14 mouse cellular contexts compared by ENCODE assay signal in genomic region chr3:79904238-79904757, GRCm38 (mm10). TPM values are rescaled to one million over a fixed set of nuclear protein-coding genes. Genes with fewer than 3 reads are reported as not detected.
DNase-seq lines count a peak whose midpoint lies in the region; ATAC-seq and TF ChIP-seq lines count a peak whose summit lies in the region.
"Had no signal": no experiment of that assay in that cellular context is flagged by ENCODE, and none has a peak within 500 bp of the region (broad histone marks: within the 10 kb centered on the region; RNA-seq: fewer than 3 reads in every experiment).

No protein-coding gene starts in this region.

- no peaks in the 10 kb centered on the region for H3K4me1 ChIP-seq in forebrain, embryonic 15.5 days
- peaks cover 6% of the 10 kb centered on the region for H3K4me1 ChIP-seq in forebrain, embryonic 10.5 days
- no peaks in the 10 kb centered on the region for H3K4me1 ChIP-seq in hindbrain, embryonic 11.5 days (replicated peaks; ENCODE audit: control insufficient read depth, insufficient read depth, low read length)
- H3K4me1 ChIP-seq in hindbrain, embryonic 10.5 days (replicated peaks) = peaks cover 6% of the 10 kb centered on the region; the same call in 1 of the 2 replicates
- no peaks in the 10 kb centered on the region for H3K4me1 ChIP-seq in testis, adult 2 months (ENCODE audit: control insufficient read depth, insufficient read depth, low read length)
- H3K4me1 ChIP-seq: embryonic facial prominence, embryonic 12.5 days had no signal

- no peak overlapping the region for H3K9ac ChIP-seq in forebrain, embryonic 15.5 days (replicated peaks)
- no peak overlapping the region for H3K9ac ChIP-seq in hindbrain, embryonic 11.5 days (ENCODE audit: low read depth, low read length)
- H3K9ac ChIP-seq: embryonic facial prominence, embryonic 12.5 days; liver, embryonic 15.5 days had no signal

- H3K4me3 ChIP-seq in forebrain, embryonic 15.5 days = no peak overlapping the region
- no peak overlapping the region for H3K4me3 ChIP-seq in forebrain, embryonic 10.5 days
- no peak overlapping the region for H3K4me3 ChIP-seq in hindbrain, embryonic 11.5 days (ENCODE audit: low read depth, low read length)
- H3K4me3 ChIP-seq in hindbrain, embryonic 10.5 days = no peak overlapping the region
- H3K4me3 ChIP-seq in testis, adult 2 months (ENCODE audit: control insufficient read depth, low read depth, low read length) = no peak overlapping the region
- H3K4me3 ChIP-seq in layer of hippocampus, adult 2 months = no peak overlapping the region
- H3K4me3 ChIP-seq: embryonic facial prominence, embryonic 12.5 days; liver, embryonic 15.5 days had no signal

- no peaks in the 10 kb centered on the region for H3K27me3 ChIP-seq in forebrain, embryonic 15.5 days
- H3K27me3 ChIP-seq in forebrain, embryonic 10.5 days (ENCODE audit: poor library complexity, severe bottlenecking) = no peaks in the 10 kb centered on the region
- no peaks in the 10 kb centered on the region for H3K27me3 ChIP-seq in hindbrain, embryonic 11.5 days (ENCODE audit: control insufficient read depth, insufficient read depth, low read length)
- H3K27me3 ChIP-seq in hindbrain, embryonic 10.5 days (ENCODE audit: insufficient read depth, poor library complexity, severe bottlenecking) = no peaks in the 10 kb centered on the region
- no peaks in the 10 kb centered on the region for H3K27me3 ChIP-seq in testis, adult 2 months (ENCODE audit: control insufficient read depth, insufficient read depth, low read length)
- H3K27me3 ChIP-seq: embryonic facial prominence, embryonic 12.5 days; liver, embryonic 15.5 days had no signal

- no peaks in the 10 kb centered on the region for H3K36me3 ChIP-seq in forebrain, embryonic 15.5 days
- no peaks in the 10 kb centered on the region for H3K36me3 ChIP-seq in forebrain, embryonic 10.5 days (replicated peaks)
- no peaks in the 10 kb centered on the region for H3K36me3 ChIP-seq in hindbrain, embryonic 11.5 days (ENCODE audit: control insufficient read depth, insufficient read depth, low read length)
- no peaks in the 10 kb centered on the region for H3K36me3 ChIP-seq in hindbrain, embryonic 10.5 days
- H3K36me3 ChIP-seq in testis, adult 2 months (ENCODE audit: control insufficient read depth, insufficient read depth, low read length) = no peaks in the 10 kb centered on the region
- H3K36me3 ChIP-seq: embryonic facial prominence, embryonic 12.5 days; liver, embryonic 15.5 days had no signal

- no peak for TF ChIP-seq POLR2A in testis, adult 2 months (IDR thresholded peaks at IDR 0.05; ENCODE audit: control insufficient read depth, low read depth, low read length)

- WGBS in forebrain, embryonic 15.5 days = 69% methylated on average over 10 of the region's 10 CpGs
- WGBS in forebrain, embryonic 10.5 days = 87% methylated on average over 10 of the region's 10 CpGs
- 79% methylated on average over 10 of the region's 10 CpGs for WGBS in hindbrain, embryonic 11.5 days
- 80% methylated on average over 10 of the region's 10 CpGs for WGBS in hindbrain, embryonic 10.5 days

- H3K9me3 ChIP-seq in forebrain, embryonic 15.5 days = no peaks in the 10 kb centered on the region
- no peaks in the 10 kb centered on the region for H3K9me3 ChIP-seq in forebrain, embryonic 10.5 days
- no peaks in the 10 kb centered on the region for H3K9me3 ChIP-seq in hindbrain, embryonic 11.5 days (ENCODE audit: control insufficient read depth, low read length)
- H3K9me3 ChIP-seq in hindbrain, embryonic 10.5 days = no peaks in the 10 kb centered on the region
- H3K9me3 ChIP-seq: embryonic facial prominence, embryonic 12.5 days; liver, embryonic 15.5 days had no signal

- no peak overlapping the region for H3K4me2 ChIP-seq in forebrain, embryonic 15.5 days (replicated peaks)
- H3K4me2 ChIP-seq in hindbrain, embryonic 11.5 days (replicated peaks; ENCODE audit: low read depth, low read length) = no peak overlapping the region
- H3K4me2 ChIP-seq: embryonic facial prominence, embryonic 12.5 days; liver, embryonic 15.5 days had no signal

- H3K27ac ChIP-seq in forebrain, embryonic 15.5 days (replicated peaks) = peak overlapping the region; percentile 42; the same call in 1 of the 2 replicates
- no peak overlapping the region for H3K27ac ChIP-seq in forebrain, embryonic 10.5 days
- no peak overlapping the region for H3K27ac ChIP-seq in hindbrain, embryonic 11.5 days (ENCODE audit: low read depth, low read length)
- H3K27ac ChIP-seq in hindbrain, embryonic 10.5 days = no peak overlapping the region
- peak overlapping the region; percentile 13; the same call in 1 of the 2 replicates for H3K27ac ChIP-seq in testis, adult 2 months (ENCODE audit: control insufficient read depth, insufficient read depth, low read depth, low read length)
- H3K27ac ChIP-seq in layer of hippocampus, adult 2 months = no peak overlapping the region
- H3K27ac ChIP-seq: embryonic facial prominence, embryonic 12.5 days; liver, embryonic 15.5 days had no signal

- no peak for TF ChIP-seq CTCF in testis, adult 2 months (IDR thresholded peaks at IDR 0.05; ENCODE audit: control insufficient read depth, insufficient read depth, insufficient replicate concordance, low read depth, low read length)
- TF ChIP-seq CTCF in layer of hippocampus, adult 2 months (conservative IDR thresholded peaks at IDR 0.05) = no peak

- DNase-seq in forebrain, embryonic 10.5 days (ENCODE audit: extremely low spot score, low spot score) = no peak
- DNase-seq in hindbrain, embryonic 11.5 days (ENCODE audit: low spot score) = no peak
- DNase-seq in hindbrain, embryonic 10.5 days (ENCODE audit: low spot score) = no peak
- DNase-seq in testis, postnatal 10 days (ENCODE audit: low spot score) = no peak
- DNase-seq in layer of hippocampus, adult 2 months (ENCODE audit: low spot score in 2 of 2) = no peak
- no peak for DNase-seq in left cerebral cortex, adult 8-10 months (ENCODE audit: low spot score in 2 of 2)
- DNase-seq: cerebellum, postnatal 14 days; layer of hippocampus, postnatal 36 days; spleen, adult 18-20 months had no signal

- ATAC-seq in forebrain, embryonic 15.5 days (replicated peaks) = 0 out of 2 replicates have a peak, but pooled peaks have one; percentile 24
- ATAC-seq in hindbrain, embryonic 11.5 days (ENCODE audit: low FRiP score) = peak; percentile 38; the same call in 1 of the 2 replicates

RNA-seq across cellular contexts. Expression of gene Fam198b, which starts 20.0 kb away (rescaled TPM):
- 0.88 and 2.4 TPM in 2 replicates for polyA plus RNA-seq in forebrain, embryonic 15.5 days (2015; fragmentation: Nextera tagmentation; extraction: Ambion mirVana)
- polyA plus RNA-seq in forebrain, embryonic 10.5 days (2016; fragmentation: Nextera tagmentation; extraction: Ambion mirVana) = 0.91 and 2.1 TPM in 2 replicates
- 3.1 and 3.6 TPM in 2 replicates for polyA plus RNA-seq in hindbrain, embryonic 11.5 days (2014; fragmentation: Nextera tagmentation; extraction: Ambion mirVana)
- polyA plus RNA-seq in hindbrain, embryonic 10.5 days (2016; fragmentation: Nextera tagmentation; extraction: Ambion mirVana) = 1.6 and 1.7 TPM in 2 replicates
- polyA plus RNA-seq in testis, adult 2 months (2012; rRNA removed) = 3.7 and 4.0 TPM in 2 replicates
- 1 to 10 TPM; 4.8 to 5.8 TPM for total RNA-seq in layer of hippocampus, adult 2 months (2021)
- total RNA-seq in left cerebral cortex, adult 8-10 months (2022) = 1 to 10 TPM; 5.8 to 8.0 (median 6.4) TPM
- total RNA-seq: monocyte, adult 5-6 weeks had no signal

RNA-seq across cellular contexts. Expression of gene Tmem144, which starts 51.7 kb away (rescaled TPM):
- polyA plus RNA-seq in forebrain, embryonic 15.5 days (2015; fragmentation: Nextera tagmentation; extraction: Ambion mirVana) = 1.6 and 1.8 TPM in 2 replicates
- 3.7 and 4.1 TPM in 2 replicates for polyA plus RNA-seq in forebrain, embryonic 10.5 days (2016; fragmentation: Nextera tagmentation; extraction: Ambion mirVana)
- 3.1 and 4.6 TPM in 2 replicates for polyA plus RNA-seq in hindbrain, embryonic 11.5 days (2014; fragmentation: Nextera tagmentation; extraction: Ambion mirVana)
- 1.9 and 3.3 TPM in 2 replicates for polyA plus RNA-seq in hindbrain, embryonic 10.5 days (2016; fragmentation: Nextera tagmentation; extraction: Ambion mirVana)
- 463 and 494 TPM in 2 replicates for polyA plus RNA-seq in testis, adult 2 months (2012; rRNA removed)
- total RNA-seq in layer of hippocampus, adult 2 months (2021) = 10 to 100 TPM; 18.3 to 23.4 TPM
- total RNA-seq in left cerebral cortex, adult 8-10 months (2022) = 10 to 100 TPM; 13.4 to 26.8 (median 15.3) TPM
- total RNA-seq: monocyte, adult 5-6 weeks had no signal

Comparison
In these comparisons a context has a peak if more than half of its experiments do, and no peak if none do; other contexts are left out.
1. H3K27ac ChIP-seq: peak in forebrain, embryonic 15.5 days (single experiment) and testis, adult 2 months (single experiment); none in forebrain, embryonic 10.5 days (single experiment), hindbrain, embryonic 11.5 days (single experiment), hindbrain, embryonic 10.5 days (single experiment) and layer of hippocampus, adult 2 months (single experiment).
2. RNA of gene Tmem144, which starts 51.7 kb away (polyA plus RNA-seq): 463 to 494 TPM in testis, adult 2 months; 3.7 to 4.1 TPM in forebrain, embryonic 10.5 days, 3.1 to 4.6 TPM in hindbrain, embryonic 11.5 days, 1.9 to 3.3 TPM in hindbrain, embryonic 10.5 days and 1.6 to 1.8 TPM in forebrain, embryonic 15.5 days; every median in the first group is over 10 times any median in the second.